Mouse (Mus musculus) large intestine, adult 2 months (tissue): ENCODE measurements around the gene Tbx5. TPM values are rescaled to one million over a fixed set of nuclear protein-coding genes. Genes with fewer than 3 reads are reported as not detected.

Experiments
- DNase-seq: peaks from one replicate; pipeline ENCODE4 v3.0.0-alpha.2; 2012; ENCODE audit warnings: low read depth, low spot score
- WGBS: fragments of 180-500 bp; shearing (Covaris S2); methylation state at CpG from one replicate; pipeline ENCODE4 v1.1.7; 2018; 5-methylcytosine and 5-hydroxymethylcytosine counted together
- polyA plus RNA-seq: library from polyadenylated mRNA; depleted of rRNA; stranded (reverse); fragments of >200 nt; gene quantifications from 2 replicates; pipeline ENCODE4 v1.2.3, GENCODE M21; 2012

Tbx5 gene
- polyA plus RNA-seq, 1 experiment = not detected

DNA sequence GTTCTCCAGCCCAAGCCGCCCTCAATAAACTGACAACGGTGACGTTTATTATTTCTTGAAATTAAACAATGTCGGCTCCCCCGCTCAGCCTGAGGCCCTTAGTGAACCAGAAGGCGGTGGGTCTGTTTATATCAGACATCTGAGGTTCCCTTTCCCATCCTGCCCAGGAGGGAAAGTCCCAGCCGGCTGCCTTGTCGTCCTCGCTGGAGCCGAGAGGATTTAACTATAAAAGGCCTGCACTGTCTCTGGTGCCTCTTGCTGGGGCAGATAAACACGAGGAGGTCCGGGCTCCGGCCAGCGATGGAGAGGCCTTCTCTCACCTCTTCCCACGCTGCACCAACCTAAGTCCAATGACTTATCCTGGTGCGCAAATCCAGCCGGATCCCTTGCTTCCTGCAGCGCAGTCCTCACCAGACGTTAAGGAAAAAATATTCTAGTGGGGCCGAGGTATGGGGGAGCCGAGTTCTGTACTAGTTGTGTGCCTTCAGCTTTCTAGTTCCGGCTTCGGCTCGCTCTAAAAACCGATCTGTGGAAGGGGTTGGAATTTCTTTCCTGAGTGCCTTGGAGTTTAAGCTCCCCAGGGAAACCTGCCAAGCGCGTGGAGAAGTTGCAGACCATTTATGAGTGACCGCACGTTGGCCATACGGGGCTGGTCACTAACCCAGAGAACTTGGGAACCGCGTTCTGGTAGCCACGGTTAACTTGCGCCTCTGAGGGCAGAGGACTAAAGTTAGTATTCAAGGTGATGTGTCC, 7.3 kb downstream of the Tbx5 start:
- WGBS = 3% methylated on average over 34 of the region's 34 CpGs
- DNase-seq = no peak

DNA sequence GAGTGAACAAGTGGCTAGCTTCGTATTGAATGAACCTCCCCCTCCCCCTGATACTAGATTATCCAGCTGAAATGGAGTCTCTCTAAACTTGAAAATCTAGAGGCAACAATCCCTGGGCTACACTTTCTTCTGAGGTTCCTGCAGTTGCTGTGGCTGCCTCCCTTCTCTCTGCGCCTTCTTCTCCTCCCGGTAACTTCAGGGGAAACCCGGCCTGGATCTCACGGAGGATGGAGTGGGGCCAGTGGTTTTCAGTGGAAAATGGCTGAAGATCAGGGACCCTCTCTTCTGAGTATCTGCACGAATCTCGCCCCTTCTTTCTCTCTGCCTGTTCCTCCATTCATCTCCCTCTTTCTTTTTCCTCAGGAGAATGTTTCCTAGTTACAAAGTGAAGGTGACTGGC, 7.9 kb downstream of the Tbx5 start:
- under 1% methylated on average over 7 of the region's 7 CpGs for WGBS
- DNase-seq = no peak

DNA sequence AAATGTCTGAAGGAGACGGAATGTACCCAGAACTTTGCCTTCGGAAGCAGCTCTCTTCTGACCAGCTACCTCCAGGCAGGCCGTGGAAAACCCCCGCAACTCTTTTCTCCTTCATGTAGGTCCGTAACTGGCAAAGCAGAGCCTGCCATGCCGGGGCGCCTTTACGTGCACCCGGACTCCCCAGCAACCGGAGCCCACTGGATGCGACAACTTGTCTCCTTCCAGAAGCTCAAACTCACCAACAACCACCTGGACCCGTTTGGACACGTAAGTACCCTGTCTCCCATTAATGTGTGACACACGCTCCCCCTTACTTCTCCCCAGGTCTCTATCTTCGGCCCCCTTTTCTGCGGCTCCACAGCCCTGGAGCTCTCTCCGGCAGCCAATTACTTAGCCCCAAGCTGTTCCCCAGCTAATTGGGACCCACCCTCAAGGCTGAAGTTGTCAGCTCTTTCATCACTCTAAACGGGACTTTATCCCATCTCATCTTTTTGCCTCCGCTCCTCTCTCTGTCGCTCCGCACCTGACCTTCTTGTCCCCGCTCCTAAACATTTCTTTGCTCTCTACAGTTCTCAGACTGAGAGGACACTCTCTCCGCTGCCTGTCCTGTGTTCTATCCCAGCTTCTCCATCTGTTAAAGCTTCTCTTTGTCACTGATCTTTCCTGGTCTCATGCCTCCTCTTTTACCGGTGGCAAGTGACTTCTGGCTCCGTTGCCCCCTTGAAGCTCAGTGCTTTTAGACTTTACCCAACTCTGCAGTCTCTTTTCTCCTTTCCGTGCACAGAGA, 9.4 kb downstream of the Tbx5 start:
- WGBS = 5% methylated on average over 26 of the region's 26 CpGs
- no peak for DNase-seq

DNA sequence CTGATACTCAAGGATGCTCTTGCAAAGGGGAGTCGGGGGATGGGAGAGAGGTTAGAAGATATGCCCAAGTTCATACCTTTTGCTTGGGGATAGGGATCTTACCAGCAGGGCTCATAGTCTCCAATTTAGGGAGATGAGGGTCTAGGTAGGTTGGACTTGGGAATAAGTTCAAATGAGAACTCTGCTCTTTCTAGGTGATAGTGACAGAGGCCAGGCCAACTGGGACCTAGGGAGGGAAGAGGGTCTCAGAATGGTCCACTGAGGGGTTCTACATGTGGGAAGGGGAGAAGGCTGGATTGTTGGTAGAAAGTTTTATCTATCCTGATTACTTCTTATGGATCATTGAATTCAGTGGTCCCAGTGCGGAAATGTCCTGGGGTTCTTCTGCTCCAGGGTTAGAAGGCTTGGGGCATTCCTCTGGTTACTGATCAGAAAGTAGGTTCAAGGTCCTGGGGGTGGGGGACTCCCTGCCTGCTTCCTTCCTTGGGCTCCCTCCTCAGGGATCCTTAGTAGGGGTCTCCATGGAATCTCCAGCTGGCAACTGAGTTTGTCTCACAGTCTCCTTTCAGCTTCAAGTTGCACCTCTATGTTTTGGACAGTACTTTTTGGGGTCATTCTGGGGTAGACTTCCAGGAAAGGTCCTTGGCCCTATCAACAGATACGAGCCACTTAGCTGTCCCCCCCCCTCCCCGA, 10.4 kb downstream of the Tbx5 start:
- 10% methylated on average over 4 of the region's 4 CpGs for WGBS

DNA sequence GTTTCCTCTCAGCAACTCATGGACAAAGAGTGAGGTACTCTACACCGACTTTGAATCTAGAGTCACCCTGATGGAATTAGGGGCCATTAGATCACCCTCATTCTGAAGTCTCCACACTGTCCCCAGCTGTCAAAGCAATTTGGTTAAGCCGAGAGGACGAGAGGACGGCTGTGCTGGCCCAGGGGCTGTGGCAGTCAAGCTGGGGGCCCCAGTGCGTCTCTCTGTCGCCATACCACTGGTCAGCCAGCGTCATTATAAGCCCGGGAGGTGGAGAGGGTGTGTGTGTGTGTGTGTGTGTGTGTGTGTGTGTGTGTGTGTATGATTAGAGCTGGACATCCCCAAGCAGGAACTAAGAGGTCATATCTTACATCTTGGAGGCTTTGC, 10.9 kb downstream of the Tbx5 start:
- 3% methylated on average over 8 of the region's 8 CpGs for WGBS

More for the DNA sequence above, 10.4 kb downstream of the Tbx5 start:
- DNase-seq = no peak

DNA sequence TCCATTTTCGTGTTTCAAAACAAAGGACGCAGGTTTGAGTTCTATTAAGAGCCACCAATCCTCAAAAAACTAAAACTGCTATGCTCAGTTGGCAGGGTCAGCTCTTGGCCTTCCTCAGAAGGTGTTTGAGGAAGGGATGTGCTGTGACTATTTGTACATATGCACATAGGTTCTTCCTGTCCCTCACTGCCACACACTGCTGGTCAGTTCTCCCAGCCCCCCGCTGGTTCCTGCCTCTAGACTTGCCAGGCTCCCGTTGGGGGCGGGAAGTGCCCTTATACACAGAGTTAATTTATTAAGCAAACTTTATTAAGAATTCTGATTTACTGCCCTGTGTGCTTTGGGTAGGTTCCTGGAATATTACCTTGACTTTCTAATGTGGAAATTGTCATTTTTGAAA, 11.9 kb downstream of the Tbx5 start:
- 2% methylated on average over 5 of the region's 5 CpGs for WGBS

More for the DNA sequence above, 10.9 kb downstream of the Tbx5 start:
- DNase-seq = no peak

DNA sequence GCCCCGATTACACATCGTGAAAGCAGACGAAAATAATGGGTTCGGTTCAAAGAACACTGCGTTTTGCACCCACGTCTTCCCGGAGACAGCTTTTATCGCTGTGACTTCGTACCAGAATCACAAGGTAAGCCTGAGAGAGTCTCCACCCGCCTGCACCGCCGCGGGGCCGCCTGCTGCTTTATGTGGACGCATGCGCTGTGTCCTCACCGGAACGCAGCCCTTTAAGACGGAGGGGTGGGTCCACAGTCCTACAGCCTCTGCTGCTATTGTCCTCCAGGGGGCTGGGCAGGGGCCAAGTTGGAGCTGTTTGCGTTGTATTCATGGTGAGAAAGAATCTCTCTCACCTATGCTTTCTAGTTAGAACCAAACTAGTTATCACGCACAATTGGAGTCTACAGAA, 12.5 kb downstream of the Tbx5 start:
- 2% methylated on average over 21 of the region's 21 CpGs for WGBS
- DNase-seq = no peak

More for the DNA sequence above, 11.9 kb downstream of the Tbx5 start:
- no peak for DNase-seq

DNA sequence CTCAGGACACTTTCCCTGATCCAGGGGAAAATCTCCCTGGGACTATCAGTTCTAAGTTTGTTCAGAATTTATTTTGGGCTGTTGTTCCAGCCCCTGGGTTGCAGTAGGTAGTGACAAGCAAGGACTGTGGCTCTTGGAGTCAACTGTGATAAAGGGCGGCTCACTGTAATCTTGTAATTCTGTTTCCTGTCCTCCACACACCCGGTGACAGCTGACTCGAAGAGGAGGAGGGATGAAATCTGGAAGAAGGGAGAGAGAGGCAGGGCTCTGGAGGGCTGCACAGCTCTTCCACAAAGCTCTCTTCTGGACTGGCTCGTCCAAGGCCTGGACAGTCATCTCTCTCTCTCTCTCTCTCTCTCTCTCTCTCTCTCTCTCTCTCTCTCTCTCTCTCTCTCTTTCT, 24.6 kb downstream of the Tbx5 start:
- 20% methylated on average over 4 of the region's 4 CpGs for WGBS
- DNase-seq = no peak

DNA sequence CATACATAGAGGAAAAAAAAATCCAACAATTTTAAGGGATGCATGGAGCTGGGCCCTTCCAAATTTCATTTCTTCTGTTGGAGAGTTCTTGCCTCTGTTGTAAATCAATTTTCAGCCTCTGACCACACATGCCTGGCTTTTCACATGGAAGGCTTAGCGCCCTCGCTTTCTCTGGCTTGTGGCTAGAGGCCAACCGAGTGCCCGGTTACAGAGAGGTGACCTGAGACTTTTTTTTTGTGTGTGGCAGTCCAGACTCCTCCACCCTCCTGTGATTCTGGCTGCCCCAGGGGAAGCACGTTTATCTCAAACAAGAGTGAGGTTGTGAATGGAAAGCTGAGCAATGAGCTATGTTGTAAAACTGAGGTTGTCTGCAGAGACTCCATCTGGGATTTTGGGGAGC, 28.8 kb downstream of the Tbx5 start:
- DNase-seq = no peak
- WGBS = 55% methylated on average over 5 of the region's 5 CpGs

DNA sequence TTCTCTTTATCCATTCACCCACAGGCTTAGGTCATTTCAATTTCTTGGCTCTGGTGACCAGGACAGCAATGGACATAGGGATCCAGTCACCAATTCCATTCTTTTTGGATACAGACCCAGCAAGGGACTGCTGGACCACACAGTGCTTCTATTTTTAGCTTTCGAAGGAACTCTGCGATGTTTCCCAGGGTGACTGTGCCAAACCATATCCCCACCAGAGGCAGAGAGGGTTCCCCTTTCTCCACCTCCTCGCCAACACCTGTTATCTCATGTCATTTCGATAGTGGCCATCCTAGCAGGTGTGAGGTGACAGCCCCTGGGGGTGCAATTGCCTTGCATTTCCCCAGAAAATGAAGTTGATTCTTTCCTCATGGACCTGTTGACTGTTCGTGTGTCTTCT, 30.0 kb downstream of the Tbx5 start:
- WGBS = 70% methylated on average over 5 of the region's 5 CpGs

DNA sequence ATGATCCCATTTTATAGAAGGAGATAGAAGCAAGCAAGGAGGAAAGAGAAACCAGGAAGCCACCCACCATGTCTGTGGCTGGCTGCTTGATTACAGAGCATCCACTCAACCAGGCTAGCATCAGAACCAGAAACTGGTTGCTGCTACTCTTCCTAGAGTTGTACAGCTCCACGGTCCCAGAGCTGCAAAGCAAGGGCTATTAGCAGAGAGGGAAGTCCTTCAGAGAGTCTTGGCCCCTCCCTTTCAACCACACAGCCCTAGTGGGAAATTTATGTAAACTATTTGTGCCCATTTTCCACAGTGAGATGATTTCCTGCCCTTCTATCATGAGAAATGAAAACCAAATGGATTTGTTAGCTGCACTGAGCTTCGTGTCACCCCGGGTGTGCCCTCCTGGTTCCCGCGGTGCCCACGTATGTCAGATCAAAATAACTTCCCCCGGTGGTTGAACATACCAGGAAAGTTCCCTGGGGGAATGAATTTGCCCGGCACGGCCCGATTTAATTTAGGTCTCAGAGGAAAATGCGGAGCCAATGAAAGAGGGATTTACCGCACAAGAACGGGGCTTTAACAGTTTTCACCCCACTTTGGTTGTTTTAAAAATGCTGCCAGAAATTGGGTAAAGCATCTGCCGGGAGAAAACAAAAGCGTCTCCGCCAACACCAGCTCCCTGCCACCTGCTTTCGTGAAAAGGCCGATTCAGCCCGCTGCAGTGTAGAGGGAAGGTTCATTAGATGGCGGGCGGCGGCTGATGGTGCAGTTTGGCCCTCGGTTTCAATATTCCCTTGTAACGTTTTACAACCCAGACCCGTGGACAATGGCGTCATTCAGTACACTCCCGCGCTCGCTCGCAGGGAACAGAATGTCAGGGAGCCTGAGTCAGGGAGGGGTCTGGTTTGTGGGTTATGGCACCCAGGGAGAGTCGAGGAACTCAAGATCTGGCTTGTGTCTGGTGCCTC, 34.1 kb downstream of the Tbx5 start:
- WGBS = 17% methylated on average over 31 of the region's 31 CpGs
- no peak for DNase-seq

More for the DNA sequence above, 30.0 kb downstream of the Tbx5 start:
- DNase-seq = no peak

DNA sequence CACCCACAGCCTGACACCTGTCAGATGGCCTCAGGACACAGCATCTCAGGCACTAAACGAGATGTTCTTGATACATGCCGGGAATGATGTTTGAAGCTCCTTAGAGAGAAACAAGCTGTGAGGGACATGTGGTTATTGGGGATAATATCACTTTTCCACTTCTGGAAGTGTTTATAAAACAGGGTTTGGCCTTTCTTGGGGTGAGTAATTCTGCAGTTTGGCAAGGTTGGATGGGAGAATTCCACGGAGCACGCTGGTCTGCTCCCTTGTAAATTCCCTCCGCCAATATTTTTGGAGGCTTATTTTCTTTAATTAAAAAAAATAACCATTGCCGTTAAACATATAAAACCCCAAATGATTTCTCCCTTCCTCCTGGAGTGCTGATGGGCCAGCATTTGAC, 35.5 kb downstream of the Tbx5 start:
- DNase-seq = no peak
- 80% methylated on average over 6 of the region's 6 CpGs for WGBS

DNA sequence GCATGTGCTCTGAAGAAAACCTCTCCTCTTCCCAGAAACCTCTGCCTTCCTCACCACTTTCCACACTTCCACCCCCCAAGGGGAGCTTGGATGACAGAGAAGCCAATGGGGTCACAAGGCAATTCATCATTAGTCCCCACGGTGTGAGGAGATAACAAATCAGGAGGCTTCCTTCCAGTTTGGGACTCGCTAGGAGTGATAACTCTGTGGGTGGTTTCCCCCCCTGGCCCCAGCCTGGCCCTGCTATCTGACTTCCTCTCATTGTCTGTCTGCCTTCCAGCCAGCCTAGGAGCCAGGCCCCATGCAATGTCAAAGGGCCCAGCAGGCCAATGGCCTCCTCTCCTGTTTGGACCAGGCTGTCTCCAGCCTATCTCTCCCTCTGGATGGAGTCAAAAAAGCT, 43.0 kb downstream of the Tbx5 start:
- 29% methylated on average over 2 of the region's 2 CpGs for WGBS
- no peak for DNase-seq

DNA sequence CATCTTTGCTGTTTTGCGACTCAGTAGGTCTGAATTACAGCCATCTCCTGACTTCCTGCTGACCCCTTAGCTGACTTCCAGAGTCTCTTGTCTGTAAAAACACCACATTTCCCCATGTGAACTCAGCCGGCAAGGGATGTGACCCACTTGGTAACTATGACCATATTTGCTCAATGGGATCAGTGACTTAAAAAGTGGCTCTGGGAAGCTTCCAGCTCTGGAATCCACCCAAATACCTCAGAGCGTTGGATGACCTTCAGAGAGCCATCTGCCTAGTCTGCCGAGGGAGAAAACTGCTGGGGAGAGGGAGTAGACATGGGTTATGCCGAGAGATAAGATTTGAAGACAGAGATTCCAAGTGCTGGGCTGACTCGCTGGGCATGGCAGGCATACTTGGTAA, 44.7 kb downstream of the Tbx5 start:
- no peak for DNase-seq

DNA sequence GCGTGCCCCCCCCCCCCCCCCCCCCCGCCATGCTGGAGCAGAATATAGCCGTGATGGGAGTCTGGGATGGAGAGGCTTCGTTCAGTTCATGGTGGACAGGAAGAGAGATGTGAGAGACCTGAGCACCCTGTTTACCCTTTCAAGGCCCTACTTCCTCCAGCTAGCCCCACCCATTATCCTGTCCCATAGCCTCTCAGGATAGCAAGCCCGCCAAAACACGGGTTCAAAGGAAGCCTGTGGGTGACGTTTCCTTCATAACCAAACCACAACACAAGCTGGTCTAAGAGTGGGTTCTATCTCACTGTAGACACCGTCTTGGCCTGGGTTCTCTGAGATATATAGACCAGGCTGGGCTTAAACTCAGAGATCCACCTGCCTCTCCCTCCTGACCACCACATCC, 53.1 kb downstream of the Tbx5 start:
- DNase-seq = no peak
- 61% methylated on average over 8 of the region's 8 CpGs for WGBS

More for the DNA sequence above, 44.7 kb downstream of the Tbx5 start:
- WGBS = 53% methylated on average over 6 of the region's 6 CpGs

DNA sequence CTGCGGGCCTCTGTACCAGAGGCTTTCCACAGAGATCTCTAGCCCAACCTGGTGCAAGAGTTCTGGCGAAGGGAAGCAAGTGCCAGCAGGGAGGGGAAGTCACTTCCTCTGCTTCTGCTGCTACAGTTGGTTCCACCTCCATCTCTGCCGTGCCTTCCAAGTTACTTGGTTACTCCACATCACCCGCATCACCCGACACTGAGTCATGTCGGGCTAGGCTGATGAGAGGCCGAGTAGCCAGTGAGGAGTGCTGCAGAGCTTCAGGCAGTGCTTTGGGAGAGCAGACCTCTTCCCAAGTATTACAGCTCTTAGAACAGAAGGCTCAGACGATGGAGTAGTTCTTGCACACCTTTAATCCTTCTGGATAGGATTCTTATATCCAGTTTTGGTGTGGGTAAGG, 54.9 kb downstream of the Tbx5 start:
- no peak for DNase-seq
- WGBS = 83% methylated on average over 8 of the region's 8 CpGs

DNA sequence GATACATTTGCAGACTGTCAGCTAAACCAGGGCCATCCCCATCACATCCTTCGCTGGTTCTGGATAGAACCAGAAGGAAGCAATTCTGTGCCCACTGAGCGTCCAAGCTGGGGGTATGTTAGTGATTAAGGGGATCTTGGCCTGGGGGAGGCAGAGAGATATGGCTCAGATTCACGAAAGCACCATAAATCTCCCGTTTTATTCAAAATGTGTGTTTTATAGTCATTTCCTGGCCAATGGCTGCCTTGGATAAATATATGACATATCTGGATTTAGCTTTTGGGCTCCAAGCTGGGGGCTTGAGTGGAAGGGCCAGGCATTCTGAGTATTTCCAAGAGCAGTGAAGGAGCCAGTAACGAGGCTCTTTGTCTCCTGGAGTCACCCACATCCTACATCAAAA, 59.5 kb downstream of the Tbx5 start:
- no peak for DNase-seq
- 69% methylated on average over 5 of the region's 5 CpGs for WGBS

DNA sequence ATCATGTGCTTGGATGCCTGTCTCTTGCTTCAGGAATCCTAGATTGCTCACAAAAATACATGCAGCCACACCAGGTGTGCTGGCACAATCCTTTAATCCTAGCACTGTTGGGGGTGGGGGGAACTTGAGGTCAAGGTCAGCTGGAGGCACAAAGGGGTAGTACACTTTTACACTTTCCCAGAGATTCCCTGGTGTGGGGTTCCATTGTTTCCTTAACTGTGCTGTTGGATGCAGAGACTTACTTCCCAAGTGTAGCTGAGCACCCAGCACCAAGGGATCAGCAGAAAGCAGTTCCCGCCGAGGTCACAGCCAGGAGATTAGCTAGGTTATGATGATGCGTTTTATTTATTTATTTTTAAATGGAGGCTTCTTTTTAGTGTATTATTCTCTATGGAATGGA, 60.6 kb downstream of the Tbx5 start:
- 68% methylated on average over 3 of the region's 3 CpGs for WGBS
- no peak for DNase-seq

DNA sequence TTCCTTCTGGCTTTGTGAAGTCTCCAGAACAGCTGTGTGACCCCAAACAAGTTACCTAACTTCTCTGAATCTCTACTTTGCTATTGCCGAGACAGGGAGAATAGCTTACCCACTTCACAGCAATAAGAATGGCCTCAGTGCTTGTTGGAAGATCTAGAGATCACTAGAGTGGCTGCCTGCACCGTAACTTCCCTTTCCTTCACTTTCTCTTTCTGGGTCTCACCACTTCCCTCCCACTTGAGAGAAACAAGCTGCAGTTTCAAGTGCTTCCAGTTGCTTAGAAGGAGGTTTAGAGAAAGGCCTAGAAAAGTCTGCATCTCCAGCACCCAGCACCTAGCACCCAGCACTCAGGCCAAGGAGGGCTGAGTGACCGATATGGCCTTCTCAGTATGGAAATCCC, 64.1 kb downstream of the Tbx5 start:
- DNase-seq = no peak
- 68% methylated on average over 3 of the region's 3 CpGs for WGBS
